Mouse (Mus musculus) lung, embryonic 16.5 days (tissue): ENCODE data around the gene Plppr3. TPM values are rescaled to one million over a fixed set of nuclear protein-coding genes. Genes with fewer than 3 reads are reported as not detected.

ENCODE experiments used
- ATAC-seq: fragments of 200-750 bp; cut with Nextera tagmentation; 2 replicates; pipeline ENCODE4 v1.8.0; 2017; ENCODE audit warnings: low read depth, mild to moderate bottlenecking, moderate library complexity
- H3K27ac ChIP-seq: fragments of 300-500 bp; sonication (generic); 2 replicates; pipeline ENCODE4 v1.5.1; 2014; ENCODE audit warnings: mild to moderate bottlenecking, control low read depth, low read length
- H3K27me3 ChIP-seq: fragments of 300-500 bp; sonication (generic); 2 replicates; pipeline ENCODE4 v1.6.1; 2014; ENCODE audit warnings: low read depth, low read length, mixed read lengths; ENCODE audit not compliant: control insufficient read depth, insufficient read depth
- H3K36me3 ChIP-seq: fragments of 300-500 bp; sonication (generic); 2 replicates; pipeline ENCODE4 v1.6.1; 2014; ENCODE audit warnings: low read length; ENCODE audit not compliant: control insufficient read depth, insufficient read depth
- H3K4me1 ChIP-seq: fragments of 300-500 bp; sonication (generic); replicated peaks from 2 replicates; pipeline ENCODE4 v1.6.1; 2014; ENCODE audit warnings: low read length, mixed read lengths; ENCODE audit not compliant: control insufficient read depth, insufficient read depth
- H3K4me2 ChIP-seq: fragments of 300-500 bp; sonication (generic); 2 replicates; pipeline ENCODE4 v1.6.1; 2014; ENCODE audit warnings: low read depth, low read length, control low read depth
- H3K4me3 ChIP-seq: fragments of 300-500 bp; sonication (generic); 2 replicates; pipeline ENCODE4 v1.5.1; 2014; ENCODE audit warnings: mild to moderate bottlenecking, low read length, control low read depth
- H3K9ac ChIP-seq: fragments of 300-500 bp; sonication (generic); 2 replicates; pipeline ENCODE4 v1.6.1; 2014; ENCODE audit warnings: low read length, control low read depth
- H3K9me3 ChIP-seq: fragments of 300-500 bp; sonication (generic); 2 replicates; pipeline ENCODE4 v1.6.1; 2016; ENCODE audit warnings: low read length; ENCODE audit not compliant: control insufficient read depth
- WGBS: fragments of 180-500 bp; shearing (Covaris S2); extraction: QIAGEN DNeasy Blood & Tissue Kit; methylation state at CpG from one replicate; pipeline ENCODE4 v1.1.7; 2014; 5-methylcytosine and 5-hydroxymethylcytosine counted together
- polyA plus RNA-seq: library from polyadenylated mRNA; unstranded; fragments of >200 nt; fragmentation: Nextera tagmentation; extraction: Ambion mirVana; gene quantifications from 2 replicates; pipeline ENCODE4 v1.2.1, GENCODE M21; 2015

The Plppr3 gene
- polyA plus RNA-seq, 1 experiment from 2014 or later: 26.4 TPM

- Histone ChIP-seq H3K4me1 (peaks cover 6% of the 10 kb centered on the region; the same call in 1 of the 2 replicates), H3K27ac (no peak overlapping the region), H3K9ac (no peak overlapping the region), H3K9me3 (no peaks in the 10 kb centered on the region), H3K4me2 (no peak overlapping the region), H3K36me3 (no peaks in the 10 kb centered on the region), H3K4me3 (no peak overlapping the region), H3K27me3 (no peaks in the 10 kb centered on the region)
- 82% methylated on average over 12 of the region's 12 CpGs for WGBS
- ATAC-seq: no peak
Measured at GRCm38 (mm10) chr10:79821731-79822130, 52.7 kb downstream of the Plppr3 start.

DNA sequence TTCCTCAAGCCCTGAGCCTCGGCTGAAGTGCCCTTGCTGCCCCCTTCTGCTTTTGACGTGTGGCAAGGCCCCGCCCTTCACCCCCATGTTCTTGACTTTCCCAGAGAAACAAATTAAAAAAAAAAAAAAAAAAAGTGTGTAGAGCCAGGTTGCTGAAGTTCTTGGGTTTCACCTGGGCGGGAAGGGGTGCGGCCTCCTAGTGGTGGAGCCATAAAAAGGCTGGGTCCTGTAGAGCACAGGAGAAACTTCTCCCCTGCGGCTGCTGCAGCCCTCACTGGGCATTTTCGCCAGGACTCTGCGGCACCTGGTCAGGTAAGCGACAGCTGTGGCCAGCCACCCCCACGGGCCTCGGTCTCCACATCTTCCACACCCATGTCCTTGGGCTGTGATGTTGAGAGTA, 53.7 kb downstream of the Plppr3 start, which contains the start of gene Misp:
Misp (plus strand) TSS at position 208 of the 400 bp plus-strand sequence.
- 57% methylated on average over 11 of the region's 11 CpGs for WGBS
- Histone ChIP-seq H3K4me1 (peaks cover 6% of the 10 kb centered on the region; the same call in 1 of the 2 replicates), H3K27ac (peak within 1 kb of the TSS; percentile 68), H3K9ac (peak within 1 kb of the TSS; percentile 28; the same call in 1 of the 2 replicates), H3K27me3 (no peaks in the 10 kb centered on the region), H3K4me3 (no peak within 1 kb of the TSS), H3K36me3 (no peaks in the 10 kb centered on the region), H3K9me3 (no peaks in the 10 kb centered on the region), H3K4me2 (no peak within 1 kb of the TSS)
- peak; percentile 47 for ATAC-seq

GRCm38 (mm10) chr10:79820277-79820676, 54.2 kb downstream of the Plppr3 start:
- Histone ChIP-seq H3K9ac (peak overlapping the region; percentile 28; the same call in 1 of the 2 replicates), H3K27ac (peak overlapping the region; percentile 68), H3K4me1 (peaks cover 6% of the 10 kb centered on the region; the same call in 1 of the 2 replicates), H3K27me3 (no peaks in the 10 kb centered on the region), H3K4me2 (no peak overlapping the region), H3K36me3 (no peaks in the 10 kb centered on the region), H3K4me3 (no peak overlapping the region), H3K9me3 (no peaks in the 10 kb centered on the region)
- 78% methylated on average over 8 of the region's 8 CpGs for WGBS
- ATAC-seq: no peak

DNA sequence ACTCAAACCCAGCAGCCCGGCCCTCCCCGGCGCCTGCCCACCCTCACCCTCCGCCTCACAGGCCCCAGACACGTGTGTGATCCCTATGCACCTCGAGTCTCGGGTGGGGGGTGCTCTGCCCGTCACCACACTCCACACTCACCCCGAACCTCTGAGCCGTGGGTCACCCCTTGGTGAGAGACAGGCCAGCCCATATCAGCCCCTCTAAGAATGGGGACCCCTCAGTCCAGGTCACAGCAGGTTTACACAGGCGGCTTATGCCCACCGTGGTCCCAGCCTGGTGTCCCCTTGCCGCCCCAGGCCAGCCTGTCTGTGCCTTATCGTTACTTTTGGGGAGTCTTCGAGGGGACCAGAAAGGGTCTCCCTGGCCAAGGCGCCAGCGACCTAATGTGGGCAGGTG, 54.8 kb downstream of the Plppr3 start:
- 90% methylated on average over 17 of the region's 17 CpGs for WGBS
- no peak overlapping the region for H3K9ac ChIP-seq
- ATAC-seq: no peak
- H3K27me3 ChIP-seq: no peaks in the 10 kb centered on the region
- H3K4me1 ChIP-seq: peaks cover 6% of the 10 kb centered on the region; the same call in 1 of the 2 replicates
- no peaks in the 10 kb centered on the region for H3K9me3 ChIP-seq
- H3K4me2 ChIP-seq: no peak overlapping the region
- no peak overlapping the region for H3K27ac ChIP-seq
- H3K4me3 ChIP-seq: no peak overlapping the region
- H3K36me3 ChIP-seq: no peaks in the 10 kb centered on the region

- 52% methylated on average over 4 of the region's 4 CpGs for WGBS
- Histone ChIP-seq H3K4me3 (no peak overlapping the region), H3K9ac (no peak overlapping the region), H3K36me3 (no peaks in the 10 kb centered on the region), H3K27me3 (no peaks in the 10 kb centered on the region), H3K27ac (no peak overlapping the region), H3K9me3 (no peaks in the 10 kb centered on the region), H3K4me1 (peaks cover 3% of the 10 kb centered on the region; the same call in 1 of the 2 replicates), H3K4me2 (no peak overlapping the region)
- no peak for ATAC-seq
Measured at GRCm38 (mm10) chr10:79818225-79818624, 56.2 kb downstream of the Plppr3 start.

DNA sequence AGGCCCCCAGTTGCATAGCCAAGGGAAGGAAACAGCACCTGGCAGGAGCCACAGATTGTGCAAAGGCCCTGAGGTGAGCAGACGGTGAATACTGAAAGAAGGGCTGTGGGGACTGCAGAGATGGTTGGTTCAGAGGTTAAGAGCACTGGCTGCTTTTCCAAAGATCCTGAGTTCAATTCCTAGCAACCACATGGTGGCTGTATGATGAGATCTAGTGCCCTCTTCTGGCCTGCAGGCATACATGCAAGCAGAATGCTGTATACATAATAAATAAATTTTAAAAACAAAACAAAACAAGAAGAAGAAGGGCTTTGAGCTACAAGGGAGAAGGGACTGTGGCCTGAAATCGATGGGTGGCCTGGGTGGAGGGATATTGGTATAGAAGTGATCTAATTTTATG, 57.3 kb downstream of the Plppr3 start:
- ATAC-seq: no peak
- 83% methylated on average over 2 of the region's 2 CpGs for WGBS
- Histone ChIP-seq H3K9ac (no peak overlapping the region), H3K27ac (no peak overlapping the region), H3K27me3 (no peaks in the 10 kb centered on the region), H3K4me1 (peaks cover 3% of the 10 kb centered on the region; the same call in 1 of the 2 replicates), H3K4me2 (no peak overlapping the region), H3K4me3 (no peak overlapping the region), H3K9me3 (no peaks in the 10 kb centered on the region), H3K36me3 (no peaks in the 10 kb centered on the region)

DNA sequence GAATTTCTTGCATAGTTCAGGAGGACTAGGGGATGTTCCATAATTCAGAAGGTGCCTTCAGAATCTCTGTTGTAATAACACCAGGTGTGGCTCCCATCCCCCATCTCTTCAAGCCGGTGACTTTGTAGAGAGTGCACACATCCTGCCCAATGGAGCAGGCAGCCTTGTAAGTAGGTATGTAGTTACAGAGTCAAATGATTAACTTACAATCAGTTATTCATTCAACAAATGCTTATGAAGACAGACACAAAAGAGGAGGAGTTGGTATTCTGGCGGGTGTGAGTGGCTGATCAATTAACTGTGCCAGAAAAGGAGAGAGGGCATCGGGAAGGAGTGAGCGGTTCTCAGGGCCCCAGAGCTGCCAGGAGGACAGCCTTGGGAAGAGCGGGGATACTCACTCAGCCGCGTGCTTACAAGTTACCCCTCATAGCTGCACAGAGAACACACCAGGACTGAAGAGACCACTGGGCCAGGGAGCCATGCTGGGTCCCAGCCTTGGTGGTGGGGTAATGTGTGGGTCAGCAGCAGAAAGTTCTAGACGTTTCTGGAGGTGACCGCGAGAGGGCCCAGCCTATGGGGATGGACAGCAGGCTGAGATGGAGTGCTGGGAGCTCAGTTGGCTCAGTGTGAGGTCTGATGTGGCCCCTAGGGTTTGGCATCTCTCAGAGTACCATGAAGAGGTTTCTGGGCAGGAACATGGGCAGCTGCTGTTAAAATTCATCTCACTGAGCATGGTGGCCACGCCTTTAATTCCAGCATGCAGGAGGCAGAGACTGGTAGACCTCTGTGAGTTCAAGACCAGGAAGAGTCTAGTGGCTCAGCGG, 58.6 kb downstream of the Plppr3 start:
- Histone ChIP-seq H3K36me3 (no peaks in the 10 kb centered on the region), H3K9me3 (no peaks in the 10 kb centered on the region), H3K9ac (no peak overlapping the region), H3K27ac (no peak overlapping the region), H3K4me3 (no peak overlapping the region), H3K4me1 (peaks cover 3% of the 10 kb centered on the region; the same call in 1 of the 2 replicates), H3K4me2 (no peak overlapping the region), H3K27me3 (no peaks in the 10 kb centered on the region)
- ATAC-seq: no peak
- WGBS: 90% methylated on average over 12 of the region's 12 CpGs

DNA sequence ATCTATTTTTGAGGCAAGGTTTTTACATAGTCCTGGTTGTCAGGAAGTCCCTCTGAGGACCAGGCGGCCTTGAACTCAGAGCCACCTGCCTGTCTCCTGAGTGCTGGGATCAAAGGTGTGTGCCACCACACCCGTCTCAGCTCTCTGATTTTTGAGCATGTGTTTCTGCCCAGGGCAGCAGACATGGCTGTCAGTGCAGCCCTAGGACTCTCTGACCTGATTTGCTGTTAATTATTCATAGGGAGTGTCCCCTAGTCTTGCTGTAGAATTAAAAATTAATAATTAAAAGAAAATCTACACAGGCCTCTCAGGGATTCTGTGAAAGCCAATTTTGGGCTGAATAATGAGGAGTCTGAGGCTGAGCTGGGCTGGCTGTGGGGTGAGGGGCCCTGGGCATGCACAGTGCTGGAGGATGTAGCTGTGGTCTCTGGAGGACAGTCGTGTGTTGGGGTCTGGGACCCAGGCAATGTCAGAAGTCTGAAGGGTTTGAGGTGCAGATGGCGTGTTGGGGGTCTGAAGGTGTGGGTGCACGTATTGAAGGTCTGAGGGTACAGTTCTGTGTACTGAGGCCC, 60.1 kb downstream of the Plppr3 start:
- no peak for ATAC-seq
- no peak overlapping the region for H3K4me2 ChIP-seq
- no peaks in the 10 kb centered on the region for H3K27me3 ChIP-seq
- WGBS: 77% methylated on average over 5 of the region's 5 CpGs
- no peak overlapping the region for H3K9ac ChIP-seq
- H3K9me3 ChIP-seq: no peaks in the 10 kb centered on the region
- H3K4me1 ChIP-seq: no peaks in the 10 kb centered on the region
- no peak overlapping the region for H3K4me3 ChIP-seq
- no peak overlapping the region for H3K27ac ChIP-seq
- H3K36me3 ChIP-seq: 0 out of 2 replicates have a peak, but pooled peaks cover 2% of the 10 kb centered on the region
